Mouse (Mus musculus): ENCODE data around the gene Hmgcs2. TPM values are rescaled to one million over a fixed set of nuclear protein-coding genes. Genes with fewer than 3 reads are reported as not detected.

Gene Hmgcs2
- total RNA-seq, 2 experiments from 2014 or later = 11.9 to 14.1 TPM

GRCm38 (mm10) chr3:98267249-98267651 lies 13.0 kb upstream of the Hmgcs2 start:
- intact Hi-C loops (cut with DNase I) = no loop called here
- peak; percentile 4 to 70 for DNase-seq (ENCODE audit: extremely low spot score in 1 of 2, low spot score in 2 of 2)

- DNase-seq (ENCODE audit: extremely low spot score in 1 of 2, low spot score in 2 of 2) = no peak
- intact Hi-C loops (cut with DNase I) = no loop called here
Measured at GRCm38 (mm10) chr3:98273623-98274398, 6.4 kb upstream of the Hmgcs2 start.

- DNase-seq (ENCODE audit: extremely low spot score in 1 of 2, low spot score in 2 of 2) = no peak
- intact Hi-C loops (cut with DNase I) = no loop called here
Measured at GRCm38 (mm10) chr3:98279682-98280081, 553 bp upstream of the Hmgcs2 start.

DNA sequence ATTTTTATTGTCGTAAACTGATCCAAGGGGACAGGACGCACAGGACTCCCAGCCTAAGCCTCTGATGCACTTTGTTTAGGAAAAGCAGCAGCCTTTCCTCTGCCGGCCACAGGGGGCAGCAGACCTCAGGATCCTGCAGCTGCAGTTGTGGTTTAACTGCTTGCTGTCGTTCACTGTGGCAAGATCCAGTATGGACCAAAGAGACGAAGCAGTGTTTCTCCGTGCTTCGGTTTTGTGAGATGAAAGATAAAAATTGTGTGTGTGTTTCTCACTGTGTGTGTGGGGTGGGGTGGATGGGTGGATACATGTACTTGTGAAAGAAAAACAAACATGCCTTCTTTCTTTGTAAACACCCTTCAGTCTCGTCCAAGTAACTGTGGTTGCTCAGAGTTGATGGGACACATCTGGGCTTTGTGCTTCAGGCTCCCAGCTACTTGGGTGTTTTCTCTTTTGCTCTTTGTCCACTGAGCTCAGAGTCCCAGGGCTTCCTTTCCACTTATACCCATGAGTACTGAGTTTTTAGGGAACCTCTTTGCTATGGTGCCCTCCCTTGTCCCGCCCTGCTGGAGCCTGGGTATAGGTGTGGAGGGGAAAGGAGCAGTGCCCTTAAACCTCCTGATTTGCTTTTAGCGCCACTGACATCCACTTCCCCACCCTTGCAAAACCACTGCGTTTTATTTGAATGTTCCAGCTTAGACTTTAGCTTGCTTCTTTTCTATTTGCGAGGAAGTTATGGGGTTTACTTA lies 871 bp downstream of the Hmgcs2 start:
- peak; percentile 64 to 71 for DNase-seq (ENCODE audit: extremely low spot score in 1 of 2, low spot score in 2 of 2)
- intact Hi-C loops (cut with DNase I) = no loop called here

- intact Hi-C loops (cut with DNase I) = no loop called here
- no peak for DNase-seq (ENCODE audit: extremely low spot score in 1 of 2, low spot score in 2 of 2)
Measured at GRCm38 (mm10) chr3:98282422-98282821, 2.2 kb downstream of the Hmgcs2 start.

DNA sequence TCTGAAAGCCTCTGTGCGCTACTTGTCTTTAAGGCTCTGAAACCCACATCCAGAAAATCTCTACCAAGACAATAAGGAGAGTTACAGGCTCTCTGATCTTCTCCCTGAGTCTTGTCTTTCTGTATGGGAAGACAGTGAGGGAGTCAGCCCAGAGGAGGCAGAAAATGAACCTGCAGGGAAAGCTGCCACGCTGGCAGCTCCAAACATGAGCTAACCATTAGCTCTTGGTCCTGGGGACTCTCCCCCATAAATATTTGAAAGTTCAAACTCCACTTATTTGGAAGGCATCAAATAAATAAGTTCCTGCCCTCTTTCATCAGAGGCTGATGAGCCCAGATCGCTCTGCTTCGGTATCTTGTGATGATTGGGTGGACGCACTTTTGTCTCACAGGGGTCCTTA lies 3.0 kb downstream of the Hmgcs2 start:
- intact Hi-C loops (cut with DNase I) = no loop called here
- DNase-seq (ENCODE audit: extremely low spot score in 1 of 2, low spot score in 2 of 2) = no peak

DNA sequence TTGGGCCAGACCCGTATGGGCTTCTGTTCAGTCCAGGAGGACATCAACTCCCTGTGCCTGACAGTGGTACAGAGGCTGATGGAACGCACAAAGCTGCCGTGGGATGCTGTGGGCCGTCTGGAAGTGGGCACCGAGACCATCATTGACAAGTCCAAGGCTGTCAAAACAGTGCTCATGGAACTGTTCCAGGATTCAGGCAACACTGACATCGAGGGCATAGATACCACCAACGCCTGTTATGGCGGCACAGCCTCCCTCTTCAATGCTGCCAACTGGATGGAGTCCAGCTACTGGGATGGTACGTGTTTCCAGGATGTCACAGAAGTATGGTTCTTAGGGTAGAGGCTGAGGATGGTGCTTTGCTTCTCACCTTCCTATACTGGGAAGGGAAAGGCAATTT lies 10.8 kb downstream of the Hmgcs2 start:
- no peak for DNase-seq (ENCODE audit: extremely low spot score in 1 of 2, low spot score in 2 of 2)
- intact Hi-C loops (cut with DNase I) = no loop called here

GRCm38 (mm10) chr3:98295965-98296364 lies 15.7 kb downstream of the Hmgcs2 start:
- no peak for DNase-seq (ENCODE audit: extremely low spot score in 1 of 2, low spot score in 2 of 2)
- intact Hi-C loops (cut with DNase I) = no loop called here

DNA sequence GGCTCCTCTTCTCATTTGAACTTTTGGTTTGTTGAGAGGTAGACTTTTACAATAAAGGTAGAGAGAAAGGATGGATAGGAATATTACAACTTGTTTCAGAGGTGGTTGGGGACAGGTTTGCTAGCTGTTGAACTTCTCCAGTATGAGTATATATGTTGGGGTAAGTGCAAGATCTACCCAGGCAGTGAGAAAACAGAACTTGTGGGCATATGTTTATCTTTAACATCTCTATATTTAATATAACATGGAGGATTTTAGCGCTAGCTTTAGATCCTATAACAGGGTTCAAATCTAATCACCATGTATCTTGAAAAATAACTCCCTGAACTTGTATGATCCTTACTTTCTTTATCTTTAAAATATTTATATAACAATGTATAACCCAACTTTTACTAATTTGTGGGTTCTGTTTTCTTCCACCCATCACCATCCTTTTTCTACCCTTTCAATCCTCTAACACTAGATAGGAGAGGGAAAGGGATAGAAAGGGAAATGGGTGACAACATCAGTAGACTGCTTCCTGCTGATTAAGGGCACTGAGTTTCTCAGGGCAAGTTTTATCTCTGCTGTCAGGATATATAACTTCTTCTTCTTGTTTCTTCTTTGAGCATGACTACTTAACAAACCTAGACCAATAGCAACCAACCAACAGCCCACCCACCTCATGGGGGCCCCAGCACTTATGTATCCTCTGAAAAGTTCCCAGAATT lies 19.3 kb downstream of the Hmgcs2 start:
- DNase-seq (ENCODE audit: extremely low spot score in 1 of 2, low spot score in 2 of 2) = no peak
- intact Hi-C loops (cut with DNase I) = no loop called here

- DNase-seq (ENCODE audit: extremely low spot score in 1 of 2, low spot score in 2 of 2) = no peak
- intact Hi-C loops (cut with DNase I) = no loop called here
Measured at GRCm38 (mm10) chr3:98300266-98300665, 20.0 kb downstream of the Hmgcs2 start.

- DNase-seq (ENCODE audit: extremely low spot score in 1 of 2, low spot score in 2 of 2) = no peak
- intact Hi-C loops (cut with DNase I) = no loop called here
Measured at GRCm38 (mm10) chr3:98301761-98302160, 21.5 kb downstream of the Hmgcs2 start.

DNA sequence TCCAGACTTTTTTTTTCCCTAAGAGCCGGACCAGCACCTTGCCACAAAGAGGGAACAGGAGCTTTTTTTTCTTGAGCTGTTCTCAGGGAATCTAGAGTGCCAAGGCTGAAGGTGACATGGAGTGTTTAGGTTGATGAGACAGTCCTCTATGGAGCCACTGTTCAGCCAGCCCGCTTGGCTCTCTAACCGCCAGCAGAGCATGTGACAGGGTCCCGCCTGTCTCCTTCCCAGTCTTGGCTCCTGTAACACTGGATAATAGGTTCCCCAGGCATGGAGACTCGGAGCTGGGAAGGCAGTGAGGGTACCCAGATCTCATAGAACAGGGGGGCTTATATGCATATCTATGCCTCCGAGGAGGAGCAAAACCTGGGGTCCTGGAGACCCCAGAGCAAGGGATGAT lies 28.4 kb downstream of the Hmgcs2 start:
- intact Hi-C loops (cut with DNase I) = no loop called here
- no peak for DNase-seq (ENCODE audit: extremely low spot score in 1 of 2, low spot score in 2 of 2)

GRCm38 (mm10) chr3:98310456-98310855 lies 30.2 kb downstream of the Hmgcs2 start:
- DNase-seq (ENCODE audit: extremely low spot score in 1 of 2, low spot score in 2 of 2) = no peak
- intact Hi-C loops (cut with DNase I) = loop anchor here (5.0 kb wide), 2 partner anchors 83 to 383 kb away; no protein-coding TSS in a partner anchor

GRCm38 (mm10) chr3:98312867-98313266 lies 32.6 kb downstream of the Hmgcs2 start:
- intact Hi-C loops (cut with DNase I) = loop anchor here (5.0 kb wide), 2 partner anchors 86 to 386 kb away; no protein-coding TSS in a partner anchor
- DNase-seq (ENCODE audit: extremely low spot score in 1 of 2, low spot score in 2 of 2) = peak; percentile 50 to 59

- no peak for DNase-seq (ENCODE audit: extremely low spot score in 1 of 2, low spot score in 2 of 2)
- intact Hi-C loops (cut with DNase I) = loop anchor here (5.0 kb wide), 2 partner anchors 86 to 386 kb away; no protein-coding TSS in a partner anchor
Measured at GRCm38 (mm10) chr3:98313294-98314155, 33.3 kb downstream of the Hmgcs2 start.

- no peak for DNase-seq (ENCODE audit: extremely low spot score in 1 of 2, low spot score in 2 of 2)
- intact Hi-C loops (cut with DNase I) = no loop called here
Measured at GRCm38 (mm10) chr3:98315181-98315580, 34.9 kb downstream of the Hmgcs2 start.

DNA sequence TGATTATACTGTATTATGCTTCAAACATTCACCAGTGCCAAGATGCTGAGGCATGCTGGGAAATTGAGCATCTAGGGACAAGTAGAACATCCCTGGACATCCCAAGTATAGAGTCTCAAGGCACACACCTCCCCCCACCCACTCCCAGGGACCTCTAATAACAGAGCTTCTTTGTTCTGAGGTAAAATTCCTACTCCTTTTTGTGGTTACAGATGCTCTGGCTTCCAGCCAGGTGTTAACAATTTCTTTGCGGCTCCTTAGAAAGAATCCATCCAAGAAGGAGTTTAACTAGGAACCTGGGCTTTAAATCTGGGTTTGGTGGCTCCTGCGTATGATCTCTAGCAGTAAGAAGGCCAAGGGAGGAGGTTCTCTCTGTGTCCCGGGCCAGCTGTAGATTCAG lies 36.9 kb downstream of the Hmgcs2 start:
- intact Hi-C loops (cut with DNase I) = no loop called here
- peak in 1 of 2 experiments; percentile 44 for DNase-seq (ENCODE audit: extremely low spot score in 1 of 2, low spot score in 2 of 2)

GRCm38 (mm10) chr3:98319190-98319589 lies 39.0 kb downstream of the Hmgcs2 start:
- DNase-seq (ENCODE audit: extremely low spot score in 1 of 2, low spot score in 2 of 2) = no peak
- intact Hi-C loops (cut with DNase I) = no loop called here

DNA sequence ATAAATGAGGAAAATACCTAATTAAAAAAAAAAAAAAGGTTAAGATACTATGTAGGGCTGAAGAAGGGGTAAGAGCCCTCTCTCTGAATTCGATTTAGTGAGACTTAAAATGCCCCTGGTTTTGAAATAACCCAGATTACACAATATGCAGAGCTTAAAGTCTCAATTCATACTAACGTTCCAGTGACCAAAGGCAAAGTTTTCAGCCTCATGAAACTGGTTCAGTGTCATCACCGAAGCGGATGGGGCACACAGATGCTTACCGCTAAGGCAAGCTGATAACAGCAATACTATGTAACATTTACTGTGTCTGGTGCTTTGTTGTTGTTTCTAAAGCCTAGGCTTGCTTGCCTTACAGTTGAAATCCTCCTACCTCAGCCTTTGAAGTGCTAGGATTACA lies 42.0 kb downstream of the Hmgcs2 start:
- intact Hi-C loops (cut with DNase I) = no loop called here
- no peak for DNase-seq (ENCODE audit: extremely low spot score in 1 of 2, low spot score in 2 of 2)

Data from left cerebral cortex, postnatal 10 days (tissue).